In genomic region chr17:87637056-87637389, GRCm38 (mm10) we compare ENCODE assay signal across 8 mouse cellular contexts. TPM values are rescaled to one million over a fixed set of nuclear protein-coding genes. Genes with fewer than 3 reads are reported as not detected.
DNase-seq lines count a peak whose midpoint lies in the region; ATAC-seq lines count a peak whose summit lies in the region.

No protein-coding gene starts in this region.

- H3K27me3 ChIP-seq in neural tube, embryonic 11.5 days (ENCODE audit: control insufficient read depth, insufficient read depth, low read length) = peaks cover 37% of the 10 kb centered on the region
- H3K27me3 ChIP-seq in forebrain, embryonic 14.5 days (replicated peaks; ENCODE audit: control insufficient read depth, insufficient read depth, low read length) = peaks cover 32% of the 10 kb centered on the region
- H3K27me3 ChIP-seq in midbrain, embryonic 14.5 days (ENCODE audit: control insufficient read depth, insufficient read depth, low read length) = peaks cover 39% of the 10 kb centered on the region

- no peak for ATAC-seq in neural tube, embryonic 11.5 days (ENCODE audit: insufficient read depth, low FRiP score, low TSS enrichment)
- no peak for ATAC-seq in forebrain, embryonic 14.5 days
- no peak for ATAC-seq in midbrain, embryonic 14.5 days (ENCODE audit: low FRiP score, low TSS enrichment)

- H3K9ac ChIP-seq in neural tube, embryonic 11.5 days (ENCODE audit: low read length) = no peak overlapping the region; the same call in 1 of the 2 replicates
- peak overlapping the region; percentile 47 for H3K9ac ChIP-seq in forebrain, embryonic 14.5 days (ENCODE audit: low read length)
- peak overlapping the region; percentile 45; the same call in 1 of the 2 replicates for H3K9ac ChIP-seq in midbrain, embryonic 14.5 days (replicated peaks; ENCODE audit: low read length)

- 2% methylated on average over 14 of the region's 22 CpGs for WGBS in neural tube, embryonic 11.5 days
- WGBS in forebrain, embryonic 14.5 days = 3% methylated on average over 22 of the region's 22 CpGs
- WGBS in midbrain, embryonic 14.5 days = 2% methylated on average over 22 of the region's 22 CpGs

- peak; percentile 19 for DNase-seq in neural tube, embryonic 11.5 days (ENCODE audit: low spot score)
- no peak for DNase-seq in neural tube, embryonic 10.5 days (ENCODE audit: extremely low spot score, low spot score)
- no peak for DNase-seq in forebrain, embryonic 14.5 days (ENCODE audit: low spot score)
- DNase-seq in kidney, postnatal 36 days = peak; percentile 66 to 77
- no peak for DNase-seq in midbrain, embryonic 14.5 days
- DNase-seq in adrenal gland, postnatal 14 days = no peak
- DNase-seq in layer of hippocampus, adult 8-10 months (ENCODE audit: low spot score in 2 of 2) = no peak
- no peak for DNase-seq in cerebellum, adult 11-12 months

- H3K9me3 ChIP-seq in neural tube, embryonic 11.5 days (ENCODE audit: control insufficient read depth, low read length) = no peaks in the 10 kb centered on the region
- no peaks in the 10 kb centered on the region for H3K9me3 ChIP-seq in forebrain, embryonic 14.5 days (replicated peaks; ENCODE audit: control insufficient read depth, low read length)
- H3K9me3 ChIP-seq in midbrain, embryonic 14.5 days (ENCODE audit: control insufficient read depth, low read length) = no peaks in the 10 kb centered on the region

- peak overlapping the region; percentile 71 for H3K4me2 ChIP-seq in neural tube, embryonic 11.5 days (ENCODE audit: low read depth)
- H3K4me2 ChIP-seq in forebrain, embryonic 14.5 days (ENCODE audit: low read length) = peak overlapping the region; percentile 72
- H3K4me2 ChIP-seq in midbrain, embryonic 14.5 days (ENCODE audit: low read length) = peak overlapping the region; percentile 75

- H3K27ac ChIP-seq in neural tube, embryonic 11.5 days (ENCODE audit: low read depth, low read length) = no peak overlapping the region
- H3K27ac ChIP-seq in forebrain, embryonic 14.5 days (ENCODE audit: low read depth, low read length) = no peak overlapping the region
- H3K27ac ChIP-seq in midbrain, embryonic 14.5 days (replicated peaks; ENCODE audit: low read depth, low read length) = no peak overlapping the region

- H3K4me3 ChIP-seq in neural tube, embryonic 11.5 days (ENCODE audit: low read depth, low read length) = peak overlapping the region; percentile 51
- H3K4me3 ChIP-seq in forebrain, embryonic 14.5 days (ENCODE audit: low read depth, low read length) = peak overlapping the region; percentile 46
- peak overlapping the region; percentile 48 for H3K4me3 ChIP-seq in midbrain, embryonic 14.5 days (replicated peaks; ENCODE audit: low read depth, low read length)

- H3K36me3 ChIP-seq in neural tube, embryonic 11.5 days (ENCODE audit: control insufficient read depth, insufficient read depth, low read length) = no peaks in the 10 kb centered on the region
- H3K36me3 ChIP-seq in forebrain, embryonic 14.5 days (ENCODE audit: control insufficient read depth, insufficient read depth, low read length) = no peaks in the 10 kb centered on the region
- no peaks in the 10 kb centered on the region for H3K36me3 ChIP-seq in midbrain, embryonic 14.5 days (ENCODE audit: control insufficient read depth, insufficient read depth, low read length)

- peaks cover 3% of the 10 kb centered on the region for H3K4me1 ChIP-seq in neural tube, embryonic 11.5 days (ENCODE audit: control insufficient read depth, insufficient read depth, low read length)
- 0 out of 2 replicates have a peak, but pooled peaks cover 3% of the 10 kb centered on the region for H3K4me1 ChIP-seq in forebrain, embryonic 14.5 days (ENCODE audit: control insufficient read depth, insufficient read depth, low read length)
- peaks cover 8% of the 10 kb centered on the region; the same call in 1 of the 2 replicates for H3K4me1 ChIP-seq in midbrain, embryonic 14.5 days (ENCODE audit: control insufficient read depth, insufficient read depth, low read length)

RNA-seq across cellular contexts. Expression of gene Epcam, which starts 1.2 kb away (rescaled TPM):
- polyA plus RNA-seq in neural tube, embryonic 11.5 days (2014; fragmentation: Nextera tagmentation; extraction: Ambion mirVana) = 13.0 and 13.5 TPM in 2 replicates
- 2.5 and 3.1 TPM in 2 replicates for polyA plus RNA-seq in forebrain, embryonic 14.5 days (2014; fragmentation: Nextera tagmentation; extraction: Ambion mirVana)
- polyA plus RNA-seq in midbrain, embryonic 14.5 days (2014; fragmentation: Nextera tagmentation; extraction: Ambion mirVana) = 3.0 and 3.8 TPM in 2 replicates
- 0.41 TPM in 1 of 2 replicates, not detected in the other for total RNA-seq in adrenal gland, postnatal 14 days (2021)
- total RNA-seq in layer of hippocampus, adult 8-10 months (2022) = under 1 TPM in 3 of 4 experiments, not detected in 1; 0.35 to 0.78 (median 0.68) TPM

RNA-seq across cellular contexts. Expression of gene Msh2, which starts 35.1 kb away (rescaled TPM):
- polyA plus RNA-seq in neural tube, embryonic 11.5 days (2014; fragmentation: Nextera tagmentation; extraction: Ambion mirVana) = 79.5 and 81.1 TPM in 2 replicates
- 52.3 and 54.2 TPM in 2 replicates for polyA plus RNA-seq in forebrain, embryonic 14.5 days (2014; fragmentation: Nextera tagmentation; extraction: Ambion mirVana)
- polyA plus RNA-seq in midbrain, embryonic 14.5 days (2014; fragmentation: Nextera tagmentation; extraction: Ambion mirVana) = 41.4 and 54.4 TPM in 2 replicates
- total RNA-seq in adrenal gland, postnatal 14 days (2021) = 24.3 and 24.6 TPM in 2 replicates
- 10 to 100 TPM; 36.5 to 39.5 (median 38.1) TPM for total RNA-seq in layer of hippocampus, adult 8-10 months (2022)

Comparison
In these comparisons a context has a peak if more than half of its experiments do, and no peak if none do; other contexts are left out.
1. DNase-seq: peak in neural tube, embryonic 11.5 days (single experiment) and kidney, postnatal 36 days (2 of 2); none in neural tube, embryonic 10.5 days (single experiment), forebrain, embryonic 14.5 days (single experiment), midbrain, embryonic 14.5 days (single experiment), adrenal gland, postnatal 14 days (single experiment), layer of hippocampus, adult 8-10 months (0 of 2) and cerebellum, adult 11-12 months (single experiment).
2. Peak in every context shown above with its lines, with median percentiles within 50 percentile points of each other: H3K4me2 ChIP-seq and H3K4me3 ChIP-seq.